Mouse (Mus musculus) erythroblast, adult 5-6 weeks (primary cell): ENCODE results near the gene Pacsin3. TPM values are rescaled to one million over a fixed set of nuclear protein-coding genes. Genes with fewer than 3 reads are reported as not detected.
A peak's percentile ranks its signal among the peaks of the same experiment; 100 is the strongest.

Source experiments
- ATAC-seq: replicated peaks from 2 replicates; pipeline ENCODE4 v1.8.0; 2016; ENCODE audit warnings: moderate number of reproducible peaks, mild to moderate bottlenecking, moderate TSS enrichment, inconsistent platforms; ENCODE audit not compliant: poor library complexity, low FRiP score, severe bottlenecking
- total RNA-seq, 2 experiments: library from RNA; stranded (forward) in 1 of 2; stranded (reverse) in 1 of 2; fragments of 150-400 nt in 1 of 2; fragments of 200-764, 138-1000 nt in 1 of 2; gene quantifications; 2 replicates each; pipeline versions ENCODE4 v1.2.3 to v1.2.4; 2015 to 2017; ENCODE audit warnings: low replicate concordance in 2 of 2

The Pacsin3 gene
- total RNA-seq, 2 experiments from 2014 or later: not detected

DNA sequence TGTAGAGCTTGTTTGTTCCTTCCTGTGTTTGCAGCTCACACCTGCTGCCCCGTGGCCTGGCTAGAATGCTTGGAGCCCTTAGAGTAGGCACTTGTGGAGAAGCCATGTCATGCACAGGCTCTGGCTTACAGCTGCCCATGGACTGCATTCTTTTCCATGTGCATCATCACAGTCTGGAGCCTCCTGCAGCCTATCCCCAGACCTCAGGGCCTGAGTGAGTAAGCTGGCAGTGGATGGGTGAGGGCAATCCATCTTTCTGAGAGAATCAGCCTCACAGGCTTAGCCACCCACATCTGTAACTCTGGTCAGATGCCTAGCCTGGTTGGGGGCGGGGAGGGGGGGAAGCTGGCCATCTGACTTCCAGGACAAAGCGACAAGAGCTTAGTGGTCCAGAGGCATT lies 43.4 kb downstream of the Pacsin3 start:
- no peak for ATAC-seq

GRCm38 (mm10) chr2:91300784-91301183 lies 45.0 kb downstream of the Pacsin3 start:
- ATAC-seq: no peak

GRCm38 (mm10) chr2:91301836-91302235 lies 46.1 kb downstream of the Pacsin3 start:
- ATAC-seq: no peak

DNA sequence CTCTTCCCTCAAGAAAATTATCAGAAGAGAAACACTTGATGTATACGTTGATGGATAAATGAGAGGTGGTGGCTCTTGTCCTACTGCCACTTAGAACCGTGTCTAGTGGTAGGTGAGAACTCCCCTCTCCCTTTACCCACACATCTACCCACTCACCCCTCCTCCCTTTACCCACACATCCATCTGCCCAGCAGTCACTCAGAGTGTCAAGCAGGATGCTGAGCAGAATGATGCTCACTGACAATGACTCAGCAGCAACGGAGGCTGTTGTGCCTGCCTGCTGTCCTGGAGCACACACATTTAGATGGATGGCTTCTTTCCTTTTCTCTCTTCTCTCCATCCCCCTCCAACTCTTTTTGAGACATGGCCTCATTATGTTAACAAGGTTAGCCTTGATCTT lies 47.1 kb downstream of the Pacsin3 start:
- ATAC-seq: 0 out of 2 replicates have a peak, but pooled peaks have one; percentile 60

- ATAC-seq: no peak
Measured at GRCm38 (mm10) chr2:91305926-91306325, 50.2 kb downstream of the Pacsin3 start.

DNA sequence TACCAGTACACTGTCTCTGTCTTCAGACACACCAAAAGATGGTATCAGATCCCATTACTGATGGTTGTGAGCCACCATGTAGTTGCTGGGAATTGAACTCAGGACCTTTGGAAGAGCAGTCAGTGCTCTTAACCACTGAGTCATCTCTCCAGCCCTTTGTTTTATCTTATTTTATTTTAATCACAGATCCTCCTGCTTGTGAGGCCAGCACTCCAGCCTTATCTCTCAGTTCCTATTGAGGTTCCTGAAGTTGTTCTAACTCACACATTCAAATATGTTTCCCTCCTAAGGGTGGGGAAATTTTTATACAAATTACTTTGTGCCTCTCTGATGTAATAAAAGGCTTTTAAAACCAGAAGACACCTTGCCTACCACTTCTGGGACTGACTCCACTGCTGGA lies 50.8 kb downstream of the Pacsin3 start:
- ATAC-seq: no peak

DNA sequence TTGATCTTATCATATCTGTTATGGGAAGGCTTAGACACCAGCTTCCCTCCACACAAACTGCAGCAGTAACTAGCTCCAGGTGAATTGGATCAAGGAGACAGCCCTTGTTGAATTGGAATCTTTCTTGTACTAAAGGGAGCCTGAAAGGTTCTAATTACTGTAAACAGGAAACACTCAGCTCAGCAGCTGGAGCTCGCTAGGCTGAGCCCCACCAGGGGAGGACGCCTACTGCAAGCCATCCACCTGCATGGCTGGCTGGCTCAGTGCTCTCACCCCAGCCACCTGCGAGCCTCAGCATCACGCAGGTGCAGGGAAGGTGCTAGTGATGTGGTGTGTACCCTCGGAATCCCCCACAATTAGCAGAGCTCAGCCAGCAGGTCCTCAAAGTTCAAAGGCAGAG lies 52.9 kb downstream of the Pacsin3 start:
- no peak for ATAC-seq

DNA sequence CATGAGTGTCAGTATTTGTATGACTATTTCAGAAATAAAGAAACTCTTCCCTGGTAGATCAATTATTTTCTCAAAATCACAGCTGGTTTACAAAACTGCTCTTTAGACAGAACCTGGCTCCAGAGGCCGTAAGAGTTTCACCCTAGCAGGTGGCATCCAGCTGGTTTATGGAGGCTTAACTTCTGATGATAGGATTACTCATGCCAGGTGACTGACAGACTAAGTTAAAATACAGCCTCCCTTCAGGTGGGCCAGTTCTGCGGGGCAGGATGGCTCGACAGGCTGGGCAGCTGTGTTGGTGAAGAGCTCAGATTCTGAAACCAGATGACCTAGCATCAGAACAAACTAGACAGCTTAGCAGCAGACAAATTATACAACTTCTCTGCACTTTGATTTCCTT lies 53.8 kb downstream of the Pacsin3 start:
- ATAC-seq: no peak

- no peak for ATAC-seq
Measured at GRCm38 (mm10) chr2:91312578-91313311, 57.0 kb downstream of the Pacsin3 start.

- no peak for ATAC-seq
Measured at GRCm38 (mm10) chr2:91314184-91314583, 58.4 kb downstream of the Pacsin3 start.

Other genes with a start within 250 kb of the Pacsin3 start
- not detected in 2 replicates for gene Rapsn, start 220.3 kb upstream of the Pacsin3 start, total RNA-seq (2015; ENCODE audit: low replicate concordance)
- gene Rapsn, start 220.3 kb upstream of the Pacsin3 start, total RNA-seq (2017; ENCODE audit: low replicate concordance): not detected in 2 replicates
- gene Psmc3, start 201.9 kb upstream of the Pacsin3 start, total RNA-seq (2015; ENCODE audit: low replicate concordance): 24.8 and 40.8 TPM in 2 replicates
- gene Psmc3, start 201.9 kb upstream of the Pacsin3 start, total RNA-seq (2017; ENCODE audit: low replicate concordance): 76.4 and 132 TPM in 2 replicates
- 6.9 TPM in 1 of 2 replicates, not detected in the other for gene Slc39a13, start 185.5 kb upstream of the Pacsin3 start, total RNA-seq (2015; ENCODE audit: low replicate concordance)
- 0.98 and 4.2 TPM in 2 replicates for gene Slc39a13, start 185.5 kb upstream of the Pacsin3 start, total RNA-seq (2017; ENCODE audit: low replicate concordance)
- gene Spi1, start 173.6 kb upstream of the Pacsin3 start, total RNA-seq (2015; ENCODE audit: low replicate concordance): 60.5 and 134 TPM in 2 replicates
- gene Spi1, start 173.6 kb upstream of the Pacsin3 start, total RNA-seq (2017; ENCODE audit: low replicate concordance): 21.6 and 48.5 TPM in 2 replicates
- gene Mybpc3, start 137.8 kb upstream of the Pacsin3 start, total RNA-seq (2015; ENCODE audit: low replicate concordance): 0.21 TPM in 1 of 2 replicates, not detected in the other
- gene Mybpc3, start 137.8 kb upstream of the Pacsin3 start, total RNA-seq (2017; ENCODE audit: low replicate concordance): 0.56 TPM in 1 of 2 replicates, not detected in the other
- gene Madd, start 72.1 kb upstream of the Pacsin3 start, total RNA-seq (2015; ENCODE audit: low replicate concordance): 4.6 and 31.5 TPM in 2 replicates
- gene Madd, start 72.1 kb upstream of the Pacsin3 start, total RNA-seq (2017; ENCODE audit: low replicate concordance): 16.3 and 16.4 TPM in 2 replicates
- gene Nr1h3, start 53.1 kb upstream of the Pacsin3 start, total RNA-seq (2015; ENCODE audit: low replicate concordance): 1.3 TPM in 2 replicates
- 0.34 and 6.4 TPM in 2 replicates for gene Nr1h3, start 53.1 kb upstream of the Pacsin3 start, total RNA-seq (2017; ENCODE audit: low replicate concordance)
- 0.77 and 6.9 TPM in 2 replicates for gene Acp2, start 53.1 kb upstream of the Pacsin3 start, total RNA-seq (2015; ENCODE audit: low replicate concordance)
- 3.2 and 4.5 TPM in 2 replicates for gene Acp2, start 53.1 kb upstream of the Pacsin3 start, total RNA-seq (2017; ENCODE audit: low replicate concordance)
- 1.3 and 2.5 TPM in 2 replicates for gene Ddb2, start 19.0 kb upstream of the Pacsin3 start, total RNA-seq (2015; ENCODE audit: low replicate concordance)
- 1.5 and 1.7 TPM in 2 replicates for gene Ddb2, start 19.0 kb upstream of the Pacsin3 start, total RNA-seq (2017; ENCODE audit: low replicate concordance)
- 11.3 and 23.1 TPM in 2 replicates for gene Arfgap2, start 9.0 kb downstream of the Pacsin3 start, total RNA-seq (2015; ENCODE audit: low replicate concordance)
- 18.7 and 28.9 TPM in 2 replicates for gene Arfgap2, start 9.0 kb downstream of the Pacsin3 start, total RNA-seq (2017; ENCODE audit: low replicate concordance)
- 0.38 and 1.3 TPM in 2 replicates for gene 1110051M20Rik, start 188.8 kb downstream of the Pacsin3 start, total RNA-seq (2015; ENCODE audit: low replicate concordance)
- gene 1110051M20Rik, start 188.8 kb downstream of the Pacsin3 start, total RNA-seq (2017; ENCODE audit: low replicate concordance): 0.94 TPM in 1 of 2 replicates, not detected in the other
- gene Lrp4, start 201.6 kb downstream of the Pacsin3 start, total RNA-seq (2015; ENCODE audit: low replicate concordance): 0.19 and 0.42 TPM in 2 replicates
- gene Lrp4, start 201.6 kb downstream of the Pacsin3 start, total RNA-seq (2017; ENCODE audit: low replicate concordance): 1.5 and 2.5 TPM in 2 replicates